Mouse (Mus musculus): ENCODE results near the gene Atg16l2. TPM values are rescaled to one million over a fixed set of nuclear protein-coding genes. Genes with fewer than 3 reads are reported as not detected.

Atg16l2 gene
- polyA plus RNA-seq, 1 experiment: 8.3 TPM

DNA sequence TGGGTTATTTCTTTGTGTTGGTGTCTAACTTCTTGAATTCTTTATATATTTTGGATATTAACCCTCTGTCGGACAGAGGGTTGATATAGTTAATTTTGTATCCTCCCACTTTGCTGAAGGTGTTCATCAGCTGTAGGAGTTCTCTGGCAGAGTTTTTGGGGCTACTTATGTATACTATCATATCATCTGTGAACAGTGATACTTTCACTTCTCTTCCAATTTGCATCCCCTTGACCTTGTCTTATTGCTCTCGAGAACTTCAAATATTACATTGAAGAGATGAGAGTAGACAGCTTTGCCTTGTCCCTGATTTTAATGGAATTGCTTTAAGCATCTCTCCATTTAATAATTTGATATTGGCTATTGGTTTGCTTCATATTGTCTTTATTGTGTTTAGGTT, 78.5 kb downstream of the Atg16l2 start:
- no peaks in the 10 kb centered on the region for H3K79me3 ChIP-seq (ENCODE audit: low read depth)
- no peak overlapping the region for H3ac ChIP-seq (ENCODE audit: control insufficient read depth, insufficient read length, low read depth)
- H3K79me2 ChIP-seq (ENCODE audit: control insufficient read depth, insufficient read depth): no peaks in the 10 kb centered on the region
- H3K27me3 ChIP-seq (ENCODE audit: control insufficient read depth, insufficient read depth, insufficient read length): no peaks in the 10 kb centered on the region
- H3K36me3 ChIP-seq (ENCODE audit: control insufficient read depth, insufficient read depth): no peaks in the 10 kb centered on the region
- H3K4me3 ChIP-seq (ENCODE audit: insufficient read depth, poor library complexity, severe bottlenecking): no peak overlapping the region
- TF ChIP-seq USF1 (IDR thresholded peaks at IDR 0.05; ENCODE audit: low read depth) (no peak), MAX (IDR thresholded peaks at IDR 0.05) (no peak), FOSL1 (IDR thresholded peaks at IDR 0.05; ENCODE audit: insufficient read depth, low read length, poor library complexity, severe bottlenecking) (no peak), CTCF (IDR thresholded peaks at IDR 0.05; ENCODE audit: control insufficient read depth, insufficient read depth, insufficient read length) (no peak), CEBPB (IDR thresholded peaks at IDR 0.05; ENCODE audit: low read depth) (no peak), MYOG (IDR thresholded peaks at IDR 0.05; ENCODE audit: control insufficient read depth, extremely low read depth, insufficient read length) (no peak), MYOD1 (IDR thresholded peaks at IDR 0.05; ENCODE audit: control insufficient read depth, insufficient read length, low read depth) (no peak)

GRCm38 (mm10) chr7:101216724-101217123, 85.3 kb downstream of the Atg16l2 start:
- no peaks in the 10 kb centered on the region for H3K79me2 ChIP-seq (ENCODE audit: control insufficient read depth, insufficient read depth)
- TF ChIP-seq MYOG (IDR thresholded peaks at IDR 0.05; ENCODE audit: control insufficient read depth, extremely low read depth, insufficient read length) (no peak), USF1 (IDR thresholded peaks at IDR 0.05; ENCODE audit: low read depth) (no peak), CEBPB (IDR thresholded peaks at IDR 0.05; ENCODE audit: low read depth) (no peak), FOSL1 (IDR thresholded peaks at IDR 0.05; ENCODE audit: insufficient read depth, low read length, poor library complexity, severe bottlenecking) (no peak), MAX (IDR thresholded peaks at IDR 0.05) (no peak), MYOD1 (IDR thresholded peaks at IDR 0.05; ENCODE audit: control insufficient read depth, insufficient read length, low read depth) (no peak), CTCF (IDR thresholded peaks at IDR 0.05; ENCODE audit: control insufficient read depth, insufficient read depth, insufficient read length) (no peak)
- no peaks in the 10 kb centered on the region for H3K27me3 ChIP-seq (ENCODE audit: control insufficient read depth, insufficient read depth, insufficient read length)
- no peak overlapping the region for H3K4me3 ChIP-seq (ENCODE audit: insufficient read depth, poor library complexity, severe bottlenecking)
- H3K79me3 ChIP-seq (ENCODE audit: low read depth): no peaks in the 10 kb centered on the region
- no peak overlapping the region for H3ac ChIP-seq (ENCODE audit: control insufficient read depth, insufficient read length, low read depth)
- no peaks in the 10 kb centered on the region for H3K36me3 ChIP-seq (ENCODE audit: control insufficient read depth, insufficient read depth)

DNA sequence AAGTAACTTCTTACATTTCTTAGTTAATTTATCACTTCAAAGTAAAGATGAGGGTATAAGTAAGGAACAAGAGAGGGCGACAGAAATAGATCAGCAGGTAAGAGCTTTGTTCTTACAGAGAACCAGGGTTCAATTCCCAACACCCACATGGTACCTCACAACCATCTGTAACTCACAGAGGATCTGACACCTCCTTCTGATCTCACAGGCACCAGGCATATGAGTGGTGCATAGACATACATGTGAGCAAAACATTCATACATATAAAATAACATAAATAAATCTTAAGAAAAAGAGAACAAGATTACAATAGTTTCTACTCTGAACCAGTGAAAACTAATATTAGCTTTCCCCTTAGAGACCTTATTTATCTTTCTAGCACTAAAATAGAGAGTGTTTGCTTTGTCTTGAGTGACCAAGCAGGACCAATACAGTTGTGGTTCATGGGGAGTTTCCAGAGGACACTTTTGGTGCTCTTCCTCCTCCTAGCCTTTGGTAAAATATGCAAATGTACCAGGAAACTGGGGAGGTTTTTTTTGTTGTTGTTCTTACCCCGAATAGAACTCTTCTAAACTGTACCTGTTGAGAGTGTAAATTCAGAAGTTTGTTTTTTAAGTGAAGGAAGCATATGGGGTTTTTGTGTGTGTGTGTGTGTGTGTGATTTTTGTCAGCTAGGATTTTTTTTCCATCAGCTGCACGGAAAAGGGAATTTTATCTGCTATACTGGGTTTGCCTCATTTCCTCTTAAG, 88.4 kb downstream of the Atg16l2 start:
- Histone ChIP-seq H3K36me3 (ENCODE audit: control insufficient read depth, insufficient read depth) (no peaks in the 10 kb centered on the region), H3K27me3 (ENCODE audit: control insufficient read depth, insufficient read depth, insufficient read length) (no peaks in the 10 kb centered on the region), H3K79me3 (ENCODE audit: low read depth) (no peaks in the 10 kb centered on the region), H3ac (ENCODE audit: control insufficient read depth, insufficient read length, low read depth) (no peak overlapping the region), H3K4me3 (ENCODE audit: insufficient read depth, poor library complexity, severe bottlenecking) (no peak overlapping the region), H3K79me2 (ENCODE audit: control insufficient read depth, insufficient read depth) (no peaks in the 10 kb centered on the region)
- TF ChIP-seq MYOD1 (IDR thresholded peaks at IDR 0.05; ENCODE audit: control insufficient read depth, insufficient read length, low read depth) (no peak), MAX (IDR thresholded peaks at IDR 0.05) (no peak), CEBPB (IDR thresholded peaks at IDR 0.05; ENCODE audit: low read depth) (no peak), CTCF (IDR thresholded peaks at IDR 0.05; ENCODE audit: control insufficient read depth, insufficient read depth, insufficient read length) (no peak), FOSL1 (IDR thresholded peaks at IDR 0.05; ENCODE audit: insufficient read depth, low read length, poor library complexity, severe bottlenecking) (no peak), USF1 (IDR thresholded peaks at IDR 0.05; ENCODE audit: low read depth) (no peak), MYOG (IDR thresholded peaks at IDR 0.05; ENCODE audit: control insufficient read depth, extremely low read depth, insufficient read length) (no peak)

Other genes with a start within 250 kb of the Atg16l2 start
- gene Fchsd2, start 209.4 kb downstream of the Atg16l2 start, polyA plus RNA-seq (2012; fragmentation: generic; extraction: Trizol): 2.4 TPM
- 10.9 TPM for gene Stard10, start 14.8 kb upstream of the Atg16l2 start, polyA plus RNA-seq (2012; fragmentation: generic; extraction: Trizol)
- gene Arap1, start 45.8 kb upstream of the Atg16l2 start, polyA plus RNA-seq (2012; fragmentation: generic; extraction: Trizol): 21.6 TPM
- gene Gm45837, start 108.6 kb upstream of the Atg16l2 start, polyA plus RNA-seq (2012; fragmentation: generic; extraction: Trizol): not detected
- gene Pde2a, start 119.4 kb upstream of the Atg16l2 start, polyA plus RNA-seq (2012; fragmentation: generic; extraction: Trizol): 2.9 TPM

Data from C2C12 (cell line).